Mouse (Mus musculus) heart, postnatal 25 days (tissue): ENCODE data around the gene Kansl1. TPM values are rescaled to one million over a fixed set of nuclear protein-coding genes. Genes with fewer than 3 reads are reported as not detected.

Experiments
- DNase-seq: peaks from one replicate; pipeline ENCODE4 v3.0.0; 2022; ENCODE audit warnings: low spot score
- intact Hi-C: fragments of 180-260 bp; cut with DNase I; formaldehyde crosslinking; loops from one replicate; pipeline ENCODE4 v1.15.1; 2025
- total RNA-seq, 2 experiments: library from RNA; stranded (reverse); gene quantifications; 2 replicates each; pipeline ENCODE4 v1.2.3; 2021

The Kansl1 gene
- total RNA-seq, 2 experiments from 2014 or later = 26.3 to 28.1 TPM

- no peak for DNase-seq
- intact Hi-C loops = no loop called here
These were observed 27.9 kb downstream of the Kansl1 start for GRCm38 (mm10) chr11:104440521-104441474.

- DNase-seq = no peak
- intact Hi-C loops = no loop called here
These were observed 29.0 kb downstream of the Kansl1 start for GRCm38 (mm10) chr11:104439703-104440102.

DNA sequence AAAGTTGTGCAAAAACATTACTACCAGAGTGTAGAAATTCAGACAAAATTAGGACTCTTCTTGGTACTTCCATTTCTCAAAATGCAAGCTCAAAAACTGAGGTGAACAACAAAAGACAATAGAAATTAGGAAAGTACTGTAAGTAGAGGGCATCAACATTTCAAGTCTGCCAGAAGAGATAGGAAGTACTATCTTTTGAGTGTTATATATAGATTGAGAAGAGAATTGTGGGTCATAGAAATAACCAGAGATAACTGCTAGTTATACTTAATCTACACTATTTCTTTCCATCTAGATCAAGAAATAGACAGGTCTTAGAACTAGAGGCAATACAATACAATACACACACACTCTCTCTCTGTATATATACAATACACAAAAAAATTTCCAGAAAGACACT lies 30.2 kb downstream of the Kansl1 start:
- intact Hi-C loops = no loop called here
- no peak for DNase-seq

DNA sequence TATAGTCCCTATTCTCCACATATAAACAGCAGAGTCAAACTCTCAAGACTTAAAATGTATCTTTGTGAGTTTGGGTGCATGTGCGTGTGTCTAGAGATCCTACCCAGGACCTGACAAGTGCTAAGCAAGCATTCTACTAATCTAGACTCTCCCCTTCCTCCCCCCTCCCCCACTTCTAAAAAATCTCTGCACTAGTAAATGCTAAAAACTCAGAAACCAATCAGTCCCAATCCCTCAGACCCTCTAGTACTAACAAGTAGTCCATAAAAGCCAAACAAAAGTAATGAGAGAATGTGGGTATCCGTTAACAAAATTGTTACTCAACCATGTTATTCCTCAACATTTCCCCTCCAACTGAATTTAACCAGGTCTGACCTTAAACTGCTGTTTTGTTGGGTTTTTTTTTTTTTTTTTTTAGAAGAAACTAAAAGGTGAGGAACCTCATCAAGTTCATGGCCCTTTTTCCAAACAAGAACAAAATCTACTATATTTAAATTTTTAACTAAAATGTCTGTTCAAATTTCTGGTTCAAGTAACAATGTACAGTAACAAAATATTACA lies 32.2 kb downstream of the Kansl1 start:
- intact Hi-C loops = no loop called here
- DNase-seq = no peak

DNA sequence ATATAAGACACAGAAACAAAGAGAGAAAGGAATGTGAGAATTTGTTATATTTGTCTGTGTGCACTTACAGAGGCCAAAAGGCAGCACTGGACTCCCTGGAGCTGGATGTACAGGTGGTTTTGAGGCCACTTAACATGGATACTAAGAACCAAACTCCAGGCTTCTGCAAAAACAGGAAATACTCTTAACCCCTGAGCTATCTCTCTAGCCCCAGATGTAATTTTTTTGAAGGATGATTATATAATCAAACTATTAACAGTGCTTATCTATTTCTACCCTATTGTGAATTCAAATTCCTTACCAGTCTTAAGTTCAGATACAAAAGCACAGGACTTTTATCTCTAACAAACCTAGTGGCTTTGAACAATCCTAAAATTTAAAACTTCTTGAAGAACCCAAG lies 32.9 kb downstream of the Kansl1 start:
- intact Hi-C loops = no loop called here
- no peak for DNase-seq

- intact Hi-C loops = no loop called here
- no peak for DNase-seq
These were observed 33.5 kb downstream of the Kansl1 start for GRCm38 (mm10) chr11:104435141-104435540.

- intact Hi-C loops = no loop called here
- DNase-seq = no peak
These were observed 36.4 kb downstream of the Kansl1 start for GRCm38 (mm10) chr11:104432251-104432650.

DNA sequence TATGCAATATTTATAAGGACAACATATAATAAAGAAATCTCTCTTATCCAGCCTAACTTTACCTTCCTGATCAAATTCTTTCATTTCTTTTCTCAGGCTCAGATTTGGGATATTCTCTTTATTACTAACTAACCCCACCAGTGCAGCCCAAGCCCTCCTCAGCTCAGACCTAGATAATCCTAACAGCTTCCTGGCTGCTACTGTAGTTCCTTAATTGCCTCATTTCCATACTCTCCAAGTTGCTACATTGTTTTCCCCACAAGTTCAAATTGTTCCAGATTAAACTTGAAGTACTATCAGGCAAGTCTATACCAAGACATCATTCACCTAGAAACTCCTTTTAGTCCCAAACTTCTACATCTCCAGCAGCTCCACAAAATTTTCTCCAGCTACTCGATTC lies 36.9 kb downstream of the Kansl1 start:
- DNase-seq = no peak
- intact Hi-C loops = no loop called here

DNA sequence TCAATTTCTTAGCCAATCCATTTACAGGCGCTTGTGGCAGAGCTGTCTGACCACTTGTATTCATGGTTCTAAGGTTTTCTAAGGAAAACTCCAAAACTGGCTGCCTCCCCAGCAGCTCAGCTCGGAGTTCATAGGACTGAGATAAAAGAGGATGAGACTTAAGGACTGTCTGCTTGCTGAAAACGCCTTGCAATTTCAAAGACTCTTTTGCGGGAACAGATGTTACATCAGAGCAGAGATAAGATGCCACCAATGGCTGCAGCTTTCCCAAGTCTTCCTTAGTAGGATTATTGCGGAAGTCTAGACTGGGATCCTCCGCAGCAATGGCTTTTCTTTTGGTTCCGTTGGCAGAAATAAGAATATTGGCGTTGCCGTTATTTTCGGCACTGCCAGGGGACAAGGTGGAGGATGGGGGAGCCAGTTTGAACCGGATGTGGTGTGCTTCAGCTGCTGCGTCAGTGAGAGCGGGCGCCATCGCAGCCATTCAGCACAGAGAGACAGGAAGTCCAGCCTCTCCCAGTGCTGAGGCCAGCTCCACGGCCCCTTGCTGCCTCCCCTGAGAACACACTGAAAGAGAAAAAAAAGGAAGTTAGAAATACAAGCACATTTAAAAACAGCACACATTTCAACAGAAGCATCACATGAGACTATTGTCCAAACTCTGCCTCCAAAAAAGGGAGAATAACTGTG lies 43.8 kb downstream of the Kansl1 start:
- peak; percentile 42 for DNase-seq
- intact Hi-C loops = no loop called here

DNA sequence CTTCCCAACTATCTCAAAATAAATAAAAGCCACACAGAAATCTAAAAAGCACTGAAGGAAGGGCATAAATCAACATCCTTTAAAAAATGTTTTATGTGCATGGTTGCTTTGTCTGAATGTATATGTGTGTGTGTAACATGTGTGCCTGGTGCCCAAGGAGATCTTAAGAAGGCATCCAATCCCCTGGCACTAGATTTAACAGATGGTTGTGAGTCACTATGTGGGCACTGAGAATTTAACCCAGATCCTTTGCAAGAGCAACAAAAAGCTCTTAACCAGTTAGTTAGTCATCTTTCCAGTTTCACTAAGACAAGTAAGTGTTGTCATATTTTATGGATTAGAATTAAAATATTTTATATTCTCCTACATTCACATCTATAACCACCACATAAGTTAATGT lies 56.4 kb downstream of the Kansl1 start:
- intact Hi-C loops = no loop called here
- DNase-seq = no peak

DNA sequence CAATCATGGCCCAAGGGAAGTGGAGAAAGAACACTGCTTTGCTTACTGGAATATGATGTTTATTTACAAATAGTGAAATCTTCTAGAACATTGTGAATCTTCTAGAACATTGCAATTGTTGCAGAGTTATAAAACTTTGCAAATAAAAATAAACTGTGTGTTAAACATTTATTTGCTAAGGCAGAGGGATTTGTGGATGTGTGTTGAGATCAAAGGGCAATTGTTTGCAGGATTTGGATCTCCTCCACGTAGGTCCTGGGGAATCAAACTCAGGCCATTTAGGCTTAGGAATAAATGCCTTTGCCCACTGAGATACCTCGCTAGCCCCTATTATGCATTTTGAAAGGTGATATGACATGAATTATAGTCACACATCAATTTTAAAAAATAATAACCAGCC lies 61.3 kb downstream of the Kansl1 start:
- intact Hi-C loops = no loop called here

GRCm38 (mm10) chr11:104400961-104401360 lies 67.7 kb downstream of the Kansl1 start:
- intact Hi-C loops = no loop called here
- DNase-seq = no peak

More for the DNA sequence above, 61.3 kb downstream of the Kansl1 start:
- DNase-seq = no peak

DNA sequence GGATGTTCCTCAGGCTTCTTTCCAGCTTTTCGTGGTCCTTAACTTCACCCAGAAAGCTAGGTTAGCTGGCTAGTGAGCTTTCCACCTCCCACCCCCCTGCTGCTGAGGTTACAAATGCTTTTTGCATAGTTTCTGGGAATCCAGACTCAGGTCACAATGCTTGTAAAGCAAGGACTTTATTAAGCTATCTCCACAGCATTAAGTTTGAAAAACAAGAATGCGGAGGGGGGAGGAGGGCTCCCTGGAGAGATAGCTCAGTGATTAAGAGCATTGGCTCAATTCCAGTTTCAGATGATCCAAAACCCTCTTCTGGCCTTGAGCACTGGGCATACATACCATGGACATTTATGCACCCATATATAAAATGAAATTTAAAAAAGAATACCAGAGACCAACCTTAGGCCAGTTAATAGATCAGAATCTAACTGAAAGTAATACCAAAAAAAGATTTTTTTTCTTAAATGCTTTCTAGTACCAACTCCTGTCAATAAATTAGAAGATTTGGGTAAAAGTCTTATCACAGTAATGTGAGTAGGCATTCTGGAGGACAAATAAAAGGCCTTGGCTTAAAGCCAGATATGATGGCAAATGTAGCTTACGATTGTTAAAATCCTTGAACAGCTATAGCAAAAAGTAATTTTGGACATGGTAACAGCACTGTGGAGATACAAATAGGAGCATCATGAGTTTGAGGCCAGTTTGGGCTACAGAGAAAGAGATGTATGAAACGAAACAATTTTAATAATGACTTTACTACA lies 69.0 kb downstream of the Kansl1 start:
- intact Hi-C loops = no loop called here
- no peak for DNase-seq

- intact Hi-C loops = no loop called here
These were observed 73.0 kb downstream of the Kansl1 start for GRCm38 (mm10) chr11:104395648-104396047.

GRCm38 (mm10) chr11:104393196-104393595 lies 75.5 kb downstream of the Kansl1 start:
- DNase-seq = no peak
- intact Hi-C loops = no loop called here

More at GRCm38 (mm10) chr11:104395648-104396047, 73.0 kb downstream of the Kansl1 start:
- DNase-seq = no peak

DNA sequence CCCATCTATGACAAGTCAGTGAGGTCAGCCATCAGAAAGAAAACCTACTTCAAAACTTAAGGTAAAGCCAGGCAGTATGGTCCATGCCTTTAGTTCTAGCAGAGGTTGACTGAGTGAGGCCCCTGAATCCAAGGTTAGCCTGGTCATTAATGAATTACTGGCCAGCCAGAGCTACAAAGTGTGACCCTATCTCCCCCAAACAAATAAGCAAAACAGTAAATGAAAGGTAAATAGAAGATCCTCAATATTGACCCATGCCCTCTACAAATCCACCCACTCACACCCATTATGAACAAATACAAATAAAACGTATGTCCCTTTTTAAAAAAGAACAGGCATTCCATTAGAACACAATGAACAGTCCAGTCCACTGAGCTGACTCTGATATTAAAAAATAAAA lies 76.5 kb downstream of the Kansl1 start:
- no peak for DNase-seq
- intact Hi-C loops = no loop called here

DNA sequence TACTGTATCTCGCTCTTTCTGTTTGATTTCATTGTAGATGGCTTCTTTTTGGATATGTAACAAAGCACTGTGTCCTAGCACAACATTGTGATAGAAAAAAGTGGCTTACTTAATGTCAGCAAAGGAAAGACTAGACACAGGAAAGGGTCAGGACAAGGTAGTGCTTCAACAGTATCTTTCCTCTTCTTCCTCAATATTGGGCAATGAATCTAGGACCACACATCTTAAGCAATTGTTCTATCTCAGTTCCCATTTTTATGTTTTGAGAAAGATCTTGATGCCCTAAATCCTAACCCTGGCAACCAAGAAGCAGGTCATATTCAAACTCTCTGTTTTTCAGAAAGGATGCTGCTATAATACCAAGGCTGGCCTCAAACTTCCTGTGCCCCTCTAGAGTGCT lies 81.4 kb downstream of the Kansl1 start:
- no peak for DNase-seq

DNA sequence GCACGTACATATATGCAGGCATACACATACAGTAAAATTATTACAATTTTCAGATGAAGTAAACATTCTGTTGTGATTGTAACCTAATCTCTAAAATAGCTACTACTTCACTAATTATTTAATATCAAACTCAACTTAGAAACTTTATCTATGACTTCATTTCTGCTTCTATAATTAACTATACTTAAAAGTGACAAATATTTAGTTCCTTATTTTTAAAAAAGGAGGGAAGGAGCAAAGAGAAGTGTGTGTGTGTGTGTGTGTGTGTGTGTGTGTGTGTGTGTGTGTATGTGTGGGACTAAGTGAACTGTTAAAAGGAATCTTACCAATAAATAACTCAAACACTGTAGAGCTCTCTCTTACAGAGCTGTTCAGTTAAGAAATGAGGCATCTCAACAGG lies 82.1 kb downstream of the Kansl1 start:
- DNase-seq = no peak
- intact Hi-C loops = no loop called here

More for the DNA sequence above, 81.4 kb downstream of the Kansl1 start:
- intact Hi-C loops = no loop called here

DNA sequence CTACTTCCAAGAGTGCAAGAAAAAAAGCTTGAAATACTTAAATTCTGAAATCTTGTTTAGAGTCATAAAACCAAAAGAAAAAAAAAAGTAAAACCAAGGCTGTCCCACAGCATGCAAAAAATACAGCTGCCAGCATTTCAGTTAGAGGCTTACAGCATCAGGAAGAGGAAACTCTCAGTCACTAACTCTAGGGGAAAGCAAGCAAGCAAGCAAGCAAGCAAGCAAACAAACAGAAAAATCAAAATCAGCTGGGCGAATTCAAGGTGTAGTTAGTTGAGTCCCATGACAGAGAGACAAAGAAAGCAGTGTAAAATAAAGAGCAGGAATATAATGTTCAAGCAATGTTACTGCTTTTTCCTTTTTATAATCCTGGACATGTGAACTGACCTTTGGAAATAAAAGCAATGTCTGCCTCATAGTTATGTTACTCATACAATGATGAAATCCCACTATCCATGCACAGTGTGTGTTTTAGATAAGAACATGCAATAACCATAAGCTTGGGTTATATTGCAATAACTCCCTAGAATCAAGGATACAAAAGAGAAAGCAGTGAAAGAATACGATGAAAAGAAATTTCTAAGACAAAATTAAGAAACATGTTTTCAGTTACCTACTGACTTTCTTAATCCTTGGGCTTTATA lies 85.4 kb downstream of the Kansl1 start:
- intact Hi-C loops = no loop called here
- DNase-seq = no peak

DNA sequence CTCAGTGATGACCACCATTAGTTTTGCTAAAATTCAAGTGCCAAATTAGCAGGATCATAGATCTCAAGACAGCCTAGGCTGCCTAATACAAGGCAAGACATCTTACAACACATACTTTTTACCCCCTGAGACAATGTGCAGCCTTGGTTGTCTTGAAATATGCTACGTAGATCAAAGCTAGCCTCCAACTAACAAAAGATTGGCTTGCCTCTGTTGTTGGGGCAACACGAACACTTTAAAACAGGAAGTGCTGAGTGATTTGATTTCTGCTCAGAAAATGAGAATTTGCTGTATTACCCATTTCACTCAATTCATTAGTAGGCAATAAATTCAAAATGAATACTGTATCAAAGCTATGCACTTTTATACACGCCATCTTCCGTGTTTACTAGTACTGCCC lies 86.8 kb downstream of the Kansl1 start:
- intact Hi-C loops = no loop called here
- no peak for DNase-seq
